Comparison of ENCODE assay signal across 8 mouse cellular contexts in genomic region chr11:34833318-34834086, GRCm38 (mm10). TPM values are rescaled to one million over a fixed set of nuclear protein-coding genes. Genes with fewer than 3 reads are reported as not detected.
A peak's percentile ranks its signal among the peaks of the same experiment; 100 is the strongest.
DNase-seq lines count a peak whose midpoint lies in the region; ATAC-seq and TF ChIP-seq lines count a peak whose summit lies in the region.

Gene Spdl1 (minus strand): TSS chr11:34833641.

- H3K9me3 ChIP-seq in G1E (replicated peaks) = no peaks in the 10 kb centered on the region
- H3K9me3 ChIP-seq in forebrain, embryonic 16.5 days (ENCODE audit: control insufficient read depth, low read length) = no peaks in the 10 kb centered on the region
- no peaks in the 10 kb centered on the region for H3K9me3 ChIP-seq in lung, embryonic 15.5 days

- H3K9ac ChIP-seq in forebrain, embryonic 16.5 days (replicated peaks; ENCODE audit: low read depth, low read length) = peak within 1 kb of the TSS; percentile 72
- H3K9ac ChIP-seq in lung, embryonic 15.5 days = peak within 1 kb of the TSS; percentile 84

- H3K4me3 ChIP-seq in G1E (ENCODE audit: low read depth, low read length) = peak within 1 kb of the TSS; percentile 83
- peak within 1 kb of the TSS; percentile 76 for H3K4me3 ChIP-seq in forebrain, embryonic 16.5 days (replicated peaks; ENCODE audit: low read length)
- H3K4me3 ChIP-seq in lung, embryonic 15.5 days = peak within 1 kb of the TSS; percentile 90

- DNase-seq in G1E (ENCODE audit: low spot score) = peak; percentile 80
- DNase-seq in cerebellum, adult 18-20 months = peak; percentile 94
- DNase-seq in heart, postnatal 4 days = peak; percentile 98
- peak; percentile 89 to 96 for DNase-seq in layer of hippocampus, adult 8-10 months (ENCODE audit: low spot score in 2 of 2)
- DNase-seq in ovary, adult 18-20 months (ENCODE audit: low spot score) = peak; percentile 90
- peak; percentile 97 for DNase-seq in thymus, postnatal 0 days (ENCODE audit: low spot score)

- ATAC-seq in G1E (ENCODE audit: extremely low read depth, insufficient number of reproducible peaks, low FRiP score, poor library complexity, severe bottlenecking) = peak; percentile 92
- ATAC-seq in forebrain, embryonic 16.5 days = peak; percentile 99
- peak; percentile 94 for ATAC-seq in lung, embryonic 15.5 days (ENCODE audit: borderline replicate concordance, extremely low read depth, low FRiP score, low TSS enrichment)

- H3K4me1 ChIP-seq in G1E (ENCODE audit: insufficient read depth, low read depth, low read length) = peaks cover 13% of the 10 kb centered on the region
- peaks cover 11% of the 10 kb centered on the region for H3K4me1 ChIP-seq in forebrain, embryonic 16.5 days (replicated peaks; ENCODE audit: control insufficient read depth, insufficient read depth, low read length)
- peaks cover 15% of the 10 kb centered on the region for H3K4me1 ChIP-seq in lung, embryonic 15.5 days

- H3K36me3 ChIP-seq in G1E (replicated peaks) = peaks cover 25% of the 10 kb centered on the region
- H3K36me3 ChIP-seq in forebrain, embryonic 16.5 days (ENCODE audit: control insufficient read depth, insufficient read depth) = no peaks in the 10 kb centered on the region
- peaks cover 15% of the 10 kb centered on the region for H3K36me3 ChIP-seq in lung, embryonic 15.5 days

- under 1% methylated on average over 49 of the region's 49 CpGs for WGBS in forebrain, embryonic 16.5 days
- WGBS in lung, embryonic 15.5 days = under 1% methylated on average over 49 of the region's 49 CpGs

- H3K4me2 ChIP-seq in forebrain, embryonic 16.5 days (ENCODE audit: low read length) = peak within 1 kb of the TSS; percentile 90
- peak within 1 kb of the TSS; percentile 85 for H3K4me2 ChIP-seq in lung, embryonic 15.5 days

- TF ChIP-seq CTCF in G1E (IDR thresholded peaks at IDR 0.05; ENCODE audit: low read depth, low read length) = no peak

- no peaks in the 10 kb centered on the region for H3K27me3 ChIP-seq in G1E (ENCODE audit: insufficient read depth, low read length)
- H3K27me3 ChIP-seq in forebrain, embryonic 16.5 days (replicated peaks; ENCODE audit: control insufficient read depth, insufficient read depth, low read length) = no peaks in the 10 kb centered on the region
- H3K27me3 ChIP-seq in lung, embryonic 15.5 days = no peaks in the 10 kb centered on the region

- H3K27ac ChIP-seq in forebrain, embryonic 16.5 days (ENCODE audit: low read length) = peak within 1 kb of the TSS; percentile 25; the same call in 1 of the 2 replicates
- H3K27ac ChIP-seq in lung, embryonic 15.5 days = peak within 1 kb of the TSS; percentile 89

RNA-seq across cellular contexts. Expression of gene Spdl1, which starts in this region (rescaled TPM):
- 28.6 and 40.6 TPM in 2 replicates for total RNA-seq in G1E (2014; fragmentation: Nextera tagmentation)
- total RNA-seq in G1E (2017) = 41.0 and 43.2 TPM in 2 replicates
- polyA plus RNA-seq in G1E (2012) = 2.0 and 2.9 TPM in 2 replicates
- polyA plus RNA-seq in forebrain, embryonic 16.5 days (2015; fragmentation: Nextera tagmentation; extraction: Ambion mirVana) = 7.7 and 8.6 TPM in 2 replicates
- 10 to 100 TPM; 10.7 to 13.0 TPM for total RNA-seq in heart, postnatal 4 days (2021)
- under 1 TPM; 0.31 to 0.54 (median 0.47) TPM for total RNA-seq in layer of hippocampus, adult 8-10 months (2022)
- polyA plus RNA-seq in lung, embryonic 15.5 days (2015; fragmentation: Nextera tagmentation; extraction: Ambion mirVana) = 22.9 and 24.2 TPM in 2 replicates
- 21.1 and 23.3 TPM in 2 replicates for polyA plus RNA-seq in thymus, postnatal 0 days (2015; fragmentation: Nextera tagmentation; extraction: Ambion mirVana)

Comparison
In these comparisons a context has a peak if more than half of its experiments do, and no peak if none do; other contexts are left out.
1. Peak in every context shown above with its lines: DNase-seq, ATAC-seq, H3K4me3 ChIP-seq and H3K27ac ChIP-seq.
2. RNA of gene Spdl1 (total RNA-seq): 28.6 to 43.2 TPM in G1E and 10.7 to 13.0 TPM in heart, postnatal 4 days; 0.31 to 0.54 TPM in layer of hippocampus, adult 8-10 months; every median in the first group is over 4 times any median in the second.
3. Peak in DNase-seq in layer of hippocampus, adult 8-10 months; RNA of the gene not detected or under 1 TPM.